Mouse (Mus musculus) liver, adult 2 months (tissue): Measurements from ENCODE around the gene Skap1. TPM values are rescaled to one million over a fixed set of nuclear protein-coding genes. Genes with fewer than 3 reads are reported as not detected.

Experiments used
- DNase-seq: peaks from one replicate; pipeline ENCODE4 v3.0.0-alpha.2; 2011; ENCODE audit warnings: low read depth, low spot score; ENCODE audit errors: extremely low read depth
- H3K27ac ChIP-seq: fragments of 200-500 bp; replicated peaks from 2 replicates; pipeline ENCODE4 v1.5.1; 2012; ENCODE audit warnings: low read depth, mild to moderate bottlenecking, control low read depth, inconsistent platforms, low read length; ENCODE audit not compliant: insufficient read depth
- H3K27me3 ChIP-seq: fragments of 200-500 bp; 2 replicates; pipeline ENCODE4 v1.6.1; 2012; ENCODE audit warnings: mild to moderate bottlenecking, moderate library complexity, low read length, inconsistent platforms; ENCODE audit not compliant: control insufficient read depth, insufficient read depth
- H3K36me3 ChIP-seq: fragments of 200-500 bp; 2 replicates; pipeline ENCODE4 v1.6.1; 2012; ENCODE audit warnings: low read length, inconsistent platforms; ENCODE audit not compliant: control insufficient read depth, insufficient read depth
- H3K4me1 ChIP-seq: fragments of 200-500 bp; 2 replicates; pipeline ENCODE4 v1.6.1; 2011; ENCODE audit warnings: low read length; ENCODE audit not compliant: control insufficient read depth, insufficient read depth
- H3K4me3 ChIP-seq: fragments of 200-500 bp; 2 replicates; pipeline ENCODE4 v1.5.1; 2011; ENCODE audit warnings: low read depth, mild to moderate bottlenecking, control low read depth, low read length, moderate library complexity; ENCODE audit not compliant: insufficient read depth
- H3K79me2 ChIP-seq: fragments of 200-500 bp; 2 replicates; pipeline ENCODE4 v1.6.1; 2012; ENCODE audit warnings: inconsistent platforms, mild to moderate bottlenecking, low read length, moderate library complexity; ENCODE audit not compliant: control insufficient read depth, insufficient read depth
- H3K9ac ChIP-seq: fragments of 200-500 bp; 2 replicates; pipeline ENCODE4 v1.6.1; 2012; ENCODE audit warnings: low read depth, mild to moderate bottlenecking, control low read depth, inconsistent platforms, low read length
- CTCF ChIP-seq: fragments of 200-500 bp; IDR thresholded peaks from 2 replicates; pipeline ENCODE4 v1.5.1; 2011; ENCODE audit warnings: low read depth, low read length, control low read depth
- POLR2A ChIP-seq: fragments of 200-500 bp; IDR thresholded peaks from 2 replicates; pipeline ENCODE4 v1.6.1; 2011; ENCODE audit warnings: low read length, control low read depth; ENCODE audit not compliant: insufficient read depth; ENCODE audit errors: extremely low read depth
- WGBS: fragments of 180-500 bp; shearing (Covaris S2); methylation state at CpG from one replicate; pipeline ENCODE4 v1.1.7; 2018; 5-methylcytosine and 5-hydroxymethylcytosine counted together
- polyA plus RNA-seq: library from polyadenylated mRNA; depleted of rRNA; stranded (reverse); fragments of >200 nt; gene quantifications from 2 replicates; pipeline ENCODE4 v1.2.3, GENCODE M21; 2012; rRNA removed
- total RNA-seq: library from RNA; depleted of rRNA; stranded (reverse); fragments of >200 nt; gene quantifications from 2 replicates; pipeline ENCODE4 v1.2.3, GENCODE M21; 2014; rRNA removed

Gene Skap1
- total RNA-seq, result 0.60 and 0.92 TPM in 2 replicates
- 0.31 and 0.40 TPM in 2 replicates for polyA plus RNA-seq

DNA sequence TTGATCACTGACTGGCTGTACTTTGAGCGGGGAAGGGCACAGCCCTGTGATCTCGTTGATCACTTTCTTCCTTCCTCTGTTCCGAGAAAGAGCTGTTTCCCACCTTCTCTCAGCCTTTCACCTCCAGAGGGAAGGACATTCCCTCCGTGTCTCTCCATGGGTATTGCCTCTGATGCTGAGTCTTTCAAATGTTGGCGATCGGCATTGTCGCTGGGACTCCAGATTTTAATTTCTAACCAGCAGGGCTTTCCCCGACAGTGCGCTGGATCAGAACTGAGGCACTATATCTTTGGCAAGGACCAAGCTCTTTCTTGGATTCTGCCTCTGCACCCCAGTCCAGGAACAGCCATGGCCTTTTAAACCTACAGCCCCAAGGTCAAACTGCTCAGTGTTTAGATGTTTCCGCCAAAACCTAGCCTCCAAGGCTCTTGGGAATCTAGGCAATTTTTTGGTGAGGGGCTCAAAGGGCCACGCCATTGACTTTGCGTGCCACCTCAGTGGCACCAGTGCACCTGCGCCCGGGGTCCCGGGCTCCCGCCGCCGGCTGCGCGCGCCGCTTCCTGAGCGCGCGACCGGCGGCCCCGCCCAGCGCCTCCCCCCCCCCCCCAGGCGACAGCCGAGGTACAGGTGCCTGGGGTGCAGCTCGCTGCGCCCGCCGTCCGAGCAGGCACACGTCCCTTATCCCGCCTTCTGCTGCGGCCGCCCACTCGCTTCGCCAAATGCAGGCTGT, at the start of gene Skap1:
Gene Skap1 (plus strand): TSS at position 608 of the 730 bp plus-strand sequence.
- H3K79me2 ChIP-seq, result no peaks in the 10 kb centered on the region
- whole genome bisulfite sequencing, result 9% methylated on average over 42 of the region's 42 CpGs
- TF ChIP-seq POLR2A (no peak), CTCF (no peak)
- no peaks in the 10 kb centered on the region for H3K4me1 ChIP-seq
- no peaks in the 10 kb centered on the region for H3K36me3 ChIP-seq
- H3K4me3 ChIP-seq, result peak within 1 kb of the TSS; percentile 24; the same call in 1 of the 2 replicates
- DNase-seq, result no peak
- no peak within 1 kb of the TSS; the same call in 1 of the 2 replicates for H3K9ac ChIP-seq
- H3K27ac ChIP-seq, result no peak within 1 kb of the TSS; the same call in 1 of the 2 replicates
- H3K27me3 ChIP-seq, result peaks cover 8% of the 10 kb centered on the region

DNA sequence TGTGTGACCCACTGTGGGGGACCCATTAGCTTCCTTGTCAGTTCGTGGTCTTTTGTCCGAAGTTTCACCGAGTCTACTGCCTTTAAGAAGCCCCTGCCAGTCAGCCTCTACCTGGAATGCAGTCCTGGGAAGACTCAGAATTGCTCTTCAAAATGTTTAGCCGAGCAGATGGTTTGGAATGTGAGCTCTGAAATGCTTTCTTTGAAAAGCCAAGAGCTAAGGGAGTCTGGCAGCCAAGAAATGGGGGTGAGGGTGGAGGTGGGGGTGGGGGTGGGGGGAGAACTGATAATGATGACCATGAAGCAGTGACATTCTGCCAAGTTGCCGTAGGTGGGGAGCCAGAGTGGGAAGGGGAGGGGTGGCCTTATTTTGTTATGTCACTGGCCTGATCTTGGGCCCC, 43.3 kb upstream of the Skap1 start:
- no peak for TF ChIP-seq CTCF
- no peak for TF ChIP-seq POLR2A
- DNase-seq, result no peak
- no peak overlapping the region for H3K9ac ChIP-seq
- H3K79me2 ChIP-seq, result no peaks in the 10 kb centered on the region
- 54% methylated on average over 5 of the region's 5 CpGs for WGBS
- no peaks in the 10 kb centered on the region for H3K27me3 ChIP-seq
- no peaks in the 10 kb centered on the region for H3K36me3 ChIP-seq
- H3K4me1 ChIP-seq, result no peaks in the 10 kb centered on the region
- H3K4me3 ChIP-seq, result no peak overlapping the region
- H3K27ac ChIP-seq, result no peak overlapping the region

DNA sequence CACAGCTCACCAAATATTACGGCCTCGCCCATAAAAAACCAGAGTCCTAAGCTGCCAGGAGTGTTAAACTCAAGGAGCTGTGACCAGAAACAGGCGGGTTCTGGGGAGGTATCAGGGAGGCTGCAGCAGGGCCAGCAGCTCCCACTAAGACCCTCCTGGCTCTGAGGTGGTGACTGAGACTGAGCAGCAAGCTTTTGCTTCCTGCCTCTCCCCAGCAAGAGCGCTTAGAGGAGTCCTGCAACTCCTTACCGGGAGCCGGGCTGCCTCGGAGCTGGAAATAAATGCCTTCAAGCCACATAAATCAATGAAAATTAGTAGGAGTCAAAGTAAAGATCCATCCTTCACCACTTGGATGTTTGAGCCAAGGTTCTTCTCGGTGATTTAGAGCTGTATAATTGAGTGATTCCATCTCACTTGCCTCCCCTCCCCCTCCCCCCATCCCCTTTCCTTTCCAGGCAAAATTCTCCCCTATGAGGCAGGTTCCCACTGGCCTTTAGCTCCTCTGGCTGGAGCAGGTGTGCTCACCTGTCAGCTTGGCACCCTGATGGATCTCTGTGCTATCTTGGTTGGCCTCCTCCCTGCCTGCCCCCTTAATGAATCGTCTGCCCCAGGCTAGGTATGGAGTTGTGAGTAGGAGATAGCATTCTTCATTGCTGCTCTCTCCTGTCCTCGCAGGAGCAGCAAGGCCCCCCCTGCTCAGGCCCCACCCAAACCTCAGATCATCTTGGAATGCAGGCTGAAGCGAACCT, 42.7 kb upstream of the Skap1 start:
- Histone ChIP-seq H3K4me3 (no peak overlapping the region), H3K79me2 (no peaks in the 10 kb centered on the region), H3K9ac (no peak overlapping the region), H3K36me3 (no peaks in the 10 kb centered on the region), H3K27me3 (no peaks in the 10 kb centered on the region), H3K27ac (no peak overlapping the region), H3K4me1 (no peaks in the 10 kb centered on the region)
- TF ChIP-seq CTCF, result no peak
- TF ChIP-seq POLR2A, result no peak
- no peak for DNase-seq
- 71% methylated on average over 11 of the region's 11 CpGs for WGBS

DNA sequence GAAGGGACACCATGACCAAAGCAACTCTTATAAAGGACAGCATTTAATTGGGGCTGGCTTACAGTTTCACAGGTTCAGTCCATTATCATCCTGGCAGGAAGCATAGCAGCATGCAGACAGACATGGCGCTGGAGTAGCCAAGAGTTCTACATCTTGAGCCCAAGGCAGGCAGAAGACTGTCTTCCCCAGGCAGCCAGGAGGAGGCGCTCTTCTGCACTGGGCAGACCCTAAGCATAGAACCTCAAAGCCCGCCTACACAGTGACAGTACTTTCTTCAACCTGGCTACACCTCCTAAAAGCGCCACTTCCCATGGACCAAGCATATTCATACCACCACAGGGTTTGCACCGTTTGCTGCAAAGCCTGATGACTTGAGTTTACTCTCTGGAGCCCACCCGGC, 39.2 kb upstream of the Skap1 start:
- Histone ChIP-seq H3K27me3 (no peaks in the 10 kb centered on the region), H3K4me3 (no peak overlapping the region), H3K79me2 (no peaks in the 10 kb centered on the region), H3K27ac (no peak overlapping the region), H3K4me1 (0 out of 2 replicates have a peak, but pooled peaks cover 1% of the 10 kb centered on the region), H3K36me3 (no peaks in the 10 kb centered on the region), H3K9ac (no peak overlapping the region)
- no peak for TF ChIP-seq POLR2A
- no peak for TF ChIP-seq CTCF
- no peak for DNase-seq
- WGBS, result 97% methylated on average over 6 of the region's 6 CpGs

GRCm38 (mm10) chr11:96426191-96426590, 38.2 kb upstream of the Skap1 start:
- Histone ChIP-seq H3K9ac (no peak overlapping the region), H3K36me3 (no peaks in the 10 kb centered on the region), H3K27ac (no peak overlapping the region), H3K27me3 (no peaks in the 10 kb centered on the region), H3K4me1 (0 out of 2 replicates have a peak, but pooled peaks cover 1% of the 10 kb centered on the region), H3K4me3 (no peak overlapping the region), H3K79me2 (no peaks in the 10 kb centered on the region)
- TF ChIP-seq CTCF, result no peak
- TF ChIP-seq POLR2A, result no peak
- no peak for DNase-seq
- 77% methylated on average over 6 of the region's 6 CpGs for WGBS

GRCm38 (mm10) chr11:96426805-96427204, 37.6 kb upstream of the Skap1 start:
- H3K4me1 ChIP-seq, result 0 out of 2 replicates have a peak, but pooled peaks cover 1% of the 10 kb centered on the region
- no peak for TF ChIP-seq CTCF
- no peak for TF ChIP-seq POLR2A
- no peaks in the 10 kb centered on the region for H3K27me3 ChIP-seq
- H3K27ac ChIP-seq, result no peak overlapping the region
- H3K36me3 ChIP-seq, result no peaks in the 10 kb centered on the region
- H3K9ac ChIP-seq, result no peak overlapping the region
- H3K79me2 ChIP-seq, result no peaks in the 10 kb centered on the region
- 79% methylated on average over 2 of the region's 2 CpGs for WGBS
- H3K4me3 ChIP-seq, result no peak overlapping the region
- DNase-seq, result no peak
